Mouse (Mus musculus): ENCODE measurements around the gene Rnf25.

The Rnf25 gene

DNA sequence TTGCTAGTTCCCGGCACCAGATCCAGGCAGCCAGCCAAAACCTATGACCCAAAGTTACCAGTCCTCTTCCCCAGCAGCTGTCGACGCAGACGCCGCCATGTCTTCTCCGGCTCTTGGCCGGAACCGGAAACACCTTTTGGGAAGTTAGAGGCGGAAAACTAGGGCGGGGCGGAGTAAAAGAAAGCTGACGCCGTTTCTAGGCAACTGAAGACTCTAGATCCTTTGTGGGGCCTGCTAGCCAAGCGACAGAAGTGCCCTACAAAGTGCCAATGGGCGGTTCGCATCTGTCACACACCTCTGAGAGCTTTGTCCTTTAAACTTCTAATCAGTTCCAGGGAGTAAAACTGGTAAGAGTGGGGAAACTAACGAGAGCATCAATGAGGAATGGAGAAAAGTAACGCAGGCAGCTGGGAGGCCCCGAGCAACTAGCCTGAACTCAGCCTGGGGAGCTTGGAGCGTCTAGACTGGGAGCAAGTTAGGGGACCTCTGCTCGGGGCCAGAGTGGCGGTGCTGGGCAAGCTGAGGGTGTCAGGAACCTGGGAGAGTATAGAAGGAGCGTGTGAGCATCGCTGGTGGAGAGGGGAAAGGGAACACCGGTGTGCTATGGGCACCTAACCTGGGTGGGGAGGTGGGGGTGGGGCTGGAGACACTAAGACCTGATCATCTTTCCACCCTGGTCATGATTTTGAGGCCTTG is at the start of gene Rnf25, which contains the start of gene Stk36:
TSS of gene Rnf25 (minus strand) at position 131 of the 696 bp plus-strand sequence.
TSS of gene Stk36 (plus strand) at position 179 of the 696 bp plus-strand sequence.
- peak; percentile 87 for DNase-seq (ENCODE audit: low read depth, low spot score)

GRCm38 (mm10) chr1:74643926-74644325 is 42.7 kb upstream of the Rnf25 start:
- DNase-seq (ENCODE audit: low read depth, low spot score): peak; percentile 10

DNA sequence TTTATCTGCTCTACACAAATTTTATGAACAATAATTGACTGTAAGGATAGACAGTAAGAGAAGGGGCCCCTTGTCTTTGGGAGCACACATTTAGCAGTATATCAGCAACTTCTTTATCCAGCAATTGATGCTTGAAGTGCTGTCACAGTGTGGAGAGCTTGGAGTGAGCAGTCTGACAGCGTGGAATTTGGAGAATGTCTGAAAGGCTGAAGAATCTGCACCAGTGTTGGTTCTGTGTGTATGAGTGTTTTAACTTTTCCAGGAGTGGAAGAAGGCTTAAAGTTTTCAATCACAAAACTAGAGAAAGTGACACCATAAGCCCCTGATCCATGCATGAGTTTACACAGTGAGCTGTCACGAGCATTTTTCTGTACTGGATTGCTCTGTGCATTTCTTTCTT is 42.3 kb upstream of the Rnf25 start:
- no peak for DNase-seq (ENCODE audit: low read depth, low spot score)

GRCm38 (mm10) chr1:74632734-74633133 is 31.5 kb upstream of the Rnf25 start:
- DNase-seq (ENCODE audit: low read depth, low spot score): no peak

DNA sequence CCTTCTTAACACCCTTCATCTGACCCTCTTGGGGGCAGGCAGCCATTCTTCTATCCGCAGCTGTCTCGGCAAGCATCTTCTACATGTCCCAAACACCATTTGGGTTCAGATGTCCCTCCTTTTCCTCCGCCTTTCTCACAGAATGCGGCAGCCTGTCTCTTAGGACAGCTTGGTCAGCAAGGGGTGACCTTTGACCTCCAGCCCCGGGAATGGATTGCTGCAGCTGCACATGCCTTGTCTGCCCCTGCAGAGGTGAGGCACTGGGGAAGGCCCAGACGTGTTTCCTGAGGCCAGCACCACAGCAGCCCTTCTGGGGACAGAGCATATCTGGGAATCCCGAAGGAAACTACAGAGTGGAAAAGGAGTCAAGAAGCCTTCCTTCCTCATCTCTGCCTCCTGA is 26.8 kb upstream of the Rnf25 start:
- DNase-seq (ENCODE audit: low read depth, low spot score): peak; percentile 32

DNA sequence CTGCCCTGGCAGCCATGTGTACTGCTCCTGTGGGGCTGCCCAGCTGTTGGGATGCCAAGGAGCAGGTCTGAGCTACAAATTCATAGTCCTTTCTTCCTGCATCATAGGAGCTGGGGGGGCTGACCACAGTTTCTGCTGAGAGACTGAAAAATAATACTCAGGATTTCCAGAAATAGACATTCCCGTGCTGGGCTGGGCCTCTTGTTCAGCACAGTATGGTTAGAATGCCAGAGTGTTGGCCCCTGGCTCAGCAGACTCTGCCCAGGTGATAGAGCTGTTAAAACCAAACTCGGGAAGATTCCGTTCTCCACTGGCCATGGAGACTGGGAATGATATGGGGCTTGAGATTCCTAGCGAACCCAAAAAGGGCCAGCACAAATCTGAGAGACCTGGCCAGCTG is 24.9 kb upstream of the Rnf25 start:
- no peak for DNase-seq (ENCODE audit: low read depth, low spot score)

- DNase-seq (ENCODE audit: low read depth, low spot score): no peak
These were observed 23.0 kb upstream of the Rnf25 start for GRCm38 (mm10) chr1:74624183-74624582.

GRCm38 (mm10) chr1:74600501-74601266 is 513 bp downstream of the Rnf25 start:
- DNase-seq (ENCODE audit: low read depth, low spot score): no peak

GRCm38 (mm10) chr1:74594434-74594833 is 6.8 kb downstream of the Rnf25 start:
- DNase-seq (ENCODE audit: low read depth, low spot score): no peak

GRCm38 (mm10) chr1:74587773-74588445 is 13.3 kb downstream of the Rnf25 start, which contains the start of the genes Zfp142 and Bcs1l:
Gene Zfp142, minus strand, starts transcription at chr1:74588246.
Gene Bcs1l, plus strand, starts transcription at chr1:74588289.
- DNase-seq (ENCODE audit: low read depth, low spot score): peak; percentile 99

DNA sequence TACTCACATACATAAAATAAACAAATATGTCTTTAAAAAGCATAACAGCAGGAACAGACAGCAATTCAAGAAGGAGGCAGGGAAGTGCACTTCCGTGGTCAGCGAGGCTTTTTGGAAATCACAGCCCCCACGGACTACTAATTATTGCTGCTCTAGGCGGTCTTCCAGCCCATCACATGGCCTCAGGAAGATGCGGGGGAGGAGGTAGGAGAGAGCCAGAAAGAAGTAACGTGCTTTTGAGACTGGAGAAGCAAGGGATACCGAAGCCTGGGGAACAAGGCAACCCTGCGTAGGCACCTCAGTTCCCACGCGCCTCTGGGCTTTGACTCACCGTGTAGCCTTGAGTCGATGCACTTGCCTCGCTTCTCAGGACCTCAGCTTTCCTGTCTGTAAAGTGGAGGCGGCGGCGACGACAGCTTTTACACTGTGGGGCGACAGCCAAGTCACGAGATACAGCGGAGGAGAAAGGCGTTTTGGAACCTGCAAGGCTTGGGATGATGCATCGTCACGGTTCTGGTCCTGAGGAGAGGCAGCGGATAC is 13.9 kb downstream of the Rnf25 start:
- no peak for DNase-seq (ENCODE audit: low read depth, low spot score)

- no peak for DNase-seq (ENCODE audit: low read depth, low spot score)
These were observed 16.4 kb downstream of the Rnf25 start for GRCm38 (mm10) chr1:74584616-74585398.

GRCm38 (mm10) chr1:74582621-74583020 is 18.6 kb downstream of the Rnf25 start:
- no peak for DNase-seq (ENCODE audit: low read depth, low spot score)

DNA sequence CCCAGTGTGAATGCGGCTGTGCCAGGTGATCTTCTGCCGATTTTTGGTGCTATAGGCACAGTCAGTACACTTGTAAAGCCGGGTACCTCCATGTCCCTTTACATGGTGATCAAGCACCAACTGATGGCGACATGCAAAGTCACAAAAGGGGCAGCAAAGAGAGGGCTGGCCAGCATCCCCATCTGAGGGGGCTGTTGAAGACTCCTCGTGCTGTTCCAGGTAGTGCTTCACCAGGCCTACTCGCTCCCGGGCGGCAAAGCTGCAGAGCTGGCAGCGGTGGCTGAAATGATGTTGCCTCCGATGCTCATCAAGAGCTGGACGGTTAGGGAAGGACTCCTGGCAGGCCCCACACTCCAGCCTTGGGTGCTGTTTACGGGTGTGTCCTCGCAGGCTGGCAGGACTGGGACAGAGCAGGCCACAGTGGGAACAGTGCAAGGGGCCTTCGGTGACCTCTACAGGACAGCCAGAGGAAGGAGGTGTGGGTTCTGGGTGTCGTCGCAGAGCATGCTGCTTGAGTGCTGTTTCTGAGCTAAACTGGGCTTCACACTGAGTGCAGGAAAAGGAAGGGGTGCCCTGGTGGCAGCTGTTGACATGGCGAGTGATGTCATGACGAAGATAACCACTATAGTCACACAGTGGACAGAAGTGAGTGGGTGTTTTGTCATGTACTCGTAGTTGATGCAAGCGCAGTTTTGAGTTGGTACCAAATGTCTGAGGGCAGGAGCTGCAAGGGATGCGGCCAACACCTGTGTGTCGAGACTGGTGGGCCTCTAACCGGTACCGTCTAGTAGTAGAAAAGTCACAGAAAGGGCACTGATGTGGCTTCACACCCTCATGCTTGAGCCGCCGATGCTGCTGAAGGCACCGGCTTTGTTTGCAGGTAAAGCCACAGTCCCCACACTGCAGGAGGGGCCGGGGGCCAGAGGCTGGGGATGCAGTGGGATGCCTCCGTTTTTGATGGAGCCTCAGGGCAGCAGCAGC is 31.2 kb downstream of the Rnf25 start:
- DNase-seq (ENCODE audit: low read depth, low spot score): no peak

DNA sequence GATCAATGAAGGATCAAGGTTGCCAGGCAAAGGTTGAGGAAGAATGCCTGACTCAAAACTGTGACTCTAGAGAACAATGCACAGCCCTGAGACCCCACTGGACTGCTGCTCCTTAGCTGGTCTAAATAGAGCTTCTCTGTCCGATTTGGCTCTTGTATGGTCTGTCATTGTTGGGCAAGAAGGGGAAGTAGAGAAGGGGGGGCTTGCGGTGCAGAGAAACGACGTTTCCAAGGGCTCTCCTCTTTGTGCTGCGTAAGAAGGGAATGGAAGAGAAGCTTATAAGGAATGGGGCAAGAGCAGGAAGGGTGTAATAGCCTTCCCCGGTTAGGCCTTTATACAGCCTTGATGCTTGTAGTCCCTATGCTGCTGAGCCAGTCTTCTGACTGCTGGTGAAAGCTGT is 35.4 kb downstream of the Rnf25 start:
- no peak for DNase-seq (ENCODE audit: low read depth, low spot score)

- no peak for DNase-seq (ENCODE audit: low read depth, low spot score)
These were observed 42.1 kb downstream of the Rnf25 start for GRCm38 (mm10) chr1:74559061-74559460.

GRCm38 (mm10) chr1:74544184-74544583 is 57.0 kb downstream of the Rnf25 start, which contains the start of gene Usp37:
Gene Usp37, minus strand, starts transcription at chr1:74544284.
- no peak for DNase-seq (ENCODE audit: low read depth, low spot score)

All from mesoderm, embryonic 11.5 days (tissue).